Comparison of ENCODE assay signal across 9 mouse cellular contexts in genomic region chr17:24252329-24252728, GRCm38 (mm10). TPM values are rescaled to one million over a fixed set of nuclear protein-coding genes. Genes with fewer than 3 reads are reported as not detected.
DNase-seq lines count a peak whose midpoint lies in the region; ATAC-seq and TF ChIP-seq lines count a peak whose summit lies in the region.
"Had no signal": no experiment of that assay in that cellular context is flagged by ENCODE, and none has a peak within 500 bp of the region (broad histone marks: within the 10 kb centered on the region; RNA-seq: fewer than 3 reads in every experiment).

No protein-coding gene starts in this region.

- TF ChIP-seq RAD21 in MEL (IDR thresholded peaks at IDR 0.05; ENCODE audit: low read depth, low read length), result no peak

- no peak for ATAC-seq in kidney, embryonic 14.5 days (ENCODE audit: low FRiP score, low TSS enrichment)
- ATAC-seq in embryonic facial prominence, embryonic 13.5 days (ENCODE audit: insufficient number of reproducible peaks, insufficient read depth, low FRiP score, low TSS enrichment, low read depth), result no peak
- ATAC-seq in liver, embryonic 15.5 days (ENCODE audit: insufficient read depth), result no peak

- TF ChIP-seq POLR2A in MEL (IDR thresholded peaks at IDR 0.05; ENCODE audit: control insufficient read depth in 1 of 2, insufficient read depth in 1 of 2, low read depth in 1 of 2, low read length in 2 of 2, poor library complexity in 1 of 2), result no peak

- peaks cover 8% of the 10 kb centered on the region; the same call in 1 of the 2 replicates for H3K4me1 ChIP-seq in kidney, embryonic 14.5 days (ENCODE audit: control insufficient read depth, insufficient read depth, low read length)
- peaks cover 0 to 7% of the 10 kb centered on the region in 2 experiments; a peak in 2 of 4 replicates for H3K4me1 ChIP-seq in MEL (ENCODE audit: control insufficient read depth in 1 of 2, insufficient read depth in 2 of 2, low read length in 2 of 2)
- peaks cover 14% of the 10 kb centered on the region for H3K4me1 ChIP-seq in embryonic facial prominence, embryonic 13.5 days
- H3K4me1 ChIP-seq in liver, embryonic 15.5 days (replicated peaks), result peaks cover 43% of the 10 kb centered on the region

- WGBS in kidney, embryonic 14.5 days, result 94% methylated on average over 2 of the region's 2 CpGs
- 96% methylated on average over 2 of the region's 2 CpGs for WGBS in embryonic facial prominence, embryonic 13.5 days
- 84% methylated on average over 2 of the region's 2 CpGs for whole genome bisulfite sequencing in liver, embryonic 15.5 days (ENCODE audit: insufficient replicate concordance)

- DNase-seq in kidney, adult 8-10 months, result no peak
- DNase-seq in MEL (ENCODE audit: low read depth, low spot score), result no peak
- no peak for DNase-seq in layer of hippocampus, postnatal 14 days (ENCODE audit: low spot score in 2 of 2)
- DNase-seq in Muller cell, postnatal 12 days (ENCODE audit: inconsistent ontology term), result no peak
- DNase-seq: layer of hippocampus, adult 9-11 months had no signal

- no peaks in the 10 kb centered on the region for H3K9me3 ChIP-seq in kidney, embryonic 14.5 days (ENCODE audit: control insufficient read depth, low read length)
- no peaks in the 10 kb centered on the region for H3K9me3 ChIP-seq in MEL (replicated peaks; ENCODE audit: insufficient read depth, low read length)
- H3K9me3 ChIP-seq in embryonic facial prominence, embryonic 13.5 days, result no peaks in the 10 kb centered on the region
- no peaks in the 10 kb centered on the region for H3K9me3 ChIP-seq in liver, embryonic 15.5 days (replicated peaks)

- no peak for TF ChIP-seq EP300 in MEL (IDR thresholded peaks at IDR 0.05; ENCODE audit: low read depth in 1 of 2, low read length in 2 of 2)

- no peaks in the 10 kb centered on the region for H3K27me3 ChIP-seq in kidney, embryonic 14.5 days (ENCODE audit: control insufficient read depth, insufficient read depth, low read length)
- H3K27me3 ChIP-seq in MEL (ENCODE audit: control insufficient read depth in 1 of 2, insufficient read depth in 2 of 2, low read length in 2 of 2), result no peaks in the 10 kb centered on the region
- no peaks in the 10 kb centered on the region for H3K27me3 ChIP-seq in embryonic facial prominence, embryonic 13.5 days
- no peaks in the 10 kb centered on the region for H3K27me3 ChIP-seq in liver, embryonic 15.5 days
- H3K27me3 ChIP-seq: Patski had no signal

- H3K27ac ChIP-seq in kidney, embryonic 14.5 days (ENCODE audit: low read depth, low read length), result no peak overlapping the region
- peak overlapping the region; percentile 80; the same call in 1 of the 2 replicates for H3K27ac ChIP-seq in MEL (ENCODE audit: control insufficient read depth, low read depth, low read length)
- peak overlapping the region; percentile 85; the same call in 1 of the 2 replicates for H3K27ac ChIP-seq in embryonic facial prominence, embryonic 13.5 days
- H3K27ac ChIP-seq in liver, embryonic 15.5 days (replicated peaks), result peak overlapping the region; percentile 94

- no peak overlapping the region for H3K4me2 ChIP-seq in kidney, embryonic 14.5 days (replicated peaks; ENCODE audit: low read depth, low read length)
- H3K4me2 ChIP-seq in embryonic facial prominence, embryonic 13.5 days, result no peak overlapping the region
- peak overlapping the region; percentile 90 for H3K4me2 ChIP-seq in liver, embryonic 15.5 days

- 0 out of 2 replicates have a peak overlapping the region, but pooled peaks have one; percentile 85 for H3K4me3 ChIP-seq in kidney, embryonic 14.5 days (ENCODE audit: low read length)
- H3K4me3 ChIP-seq in MEL (ENCODE audit: control insufficient read depth in 1 of 2, insufficient read depth in 1 of 2, low read depth in 2 of 2, low read length in 2 of 2), result no peak overlapping the region; a peak in 1 of 4 replicates
- no peak overlapping the region for H3K4me3 ChIP-seq in embryonic facial prominence, embryonic 13.5 days
- H3K4me3 ChIP-seq in liver, embryonic 15.5 days (replicated peaks), result peak overlapping the region; percentile 84

- no peak for TF ChIP-seq CTCF in MEL (IDR thresholded peaks at IDR 0.05 in 2 of 3, conservative IDR thresholded peaks at IDR 0.05 in 1 of 3; ENCODE audit: control insufficient read depth in 1 of 3, insufficient read depth in 1 of 3, low read depth in 2 of 3, low read length in 3 of 3, poor library complexity in 1 of 3, severe bottlenecking in 1 of 3)

- H3K9ac ChIP-seq in kidney, embryonic 14.5 days (ENCODE audit: low read depth, low read length), result no peak overlapping the region
- peak overlapping the region; percentile 82 for H3K9ac ChIP-seq in MEL (ENCODE audit: control insufficient read depth, low read depth, low read length, poor library complexity, severe bottlenecking)
- no peak overlapping the region for H3K9ac ChIP-seq in embryonic facial prominence, embryonic 13.5 days
- peak overlapping the region; percentile 87 for H3K9ac ChIP-seq in liver, embryonic 15.5 days

- peaks cover 21% of the 10 kb centered on the region for H3K36me3 ChIP-seq in kidney, embryonic 14.5 days (ENCODE audit: control insufficient read depth, insufficient read depth, low read length)
- H3K36me3 ChIP-seq in MEL (ENCODE audit: control insufficient read depth in 1 of 2, insufficient read depth in 2 of 2, low read length in 2 of 2), result peaks cover 8 to 14% of the 10 kb centered on the region in 2 experiments
- H3K36me3 ChIP-seq in embryonic facial prominence, embryonic 13.5 days, result peaks cover 16% of the 10 kb centered on the region
- peaks cover 27% of the 10 kb centered on the region for H3K36me3 ChIP-seq in liver, embryonic 15.5 days (replicated peaks)

- H3K79me2 ChIP-seq in MEL (ENCODE audit: control insufficient read depth, insufficient read depth, low read length, poor library complexity), result peaks cover 21% of the 10 kb centered on the region

TF ChIP-seq in MEL, 35 proteins besides CTCF, POLR2A, EP300 and RAD21:
- TF ChIP-seq MYB (IDR thresholded peaks at IDR 0.05; ENCODE audit: low read depth, low read length), result no peak
- peak; percentile 67 for TF ChIP-seq ZNF384 (IDR thresholded peaks at IDR 0.05; ENCODE audit: low read depth, low read length)

RNA-seq across cellular contexts. Expression of gene Ccnf, which starts 1.0 kb away (rescaled TPM):
- 43.9 and 66.6 TPM in 2 replicates for polyA plus RNA-seq in kidney, embryonic 14.5 days (2014; fragmentation: Nextera tagmentation; extraction: Ambion mirVana)
- 34.5 and 38.0 TPM in 2 replicates for total RNA-seq in MEL (2012; rRNA removed)
- 10 to 100 TPM in 1 of 2 experiments, not detected in 1; 73.9 TPM for polyA plus RNA-seq in MEL (2012; ENCODE audit: insufficient read depth in 1 of 2, insufficient read length in 2 of 2, low read depth in 1 of 2, low replicate concordance in 2 of 2, missing spikeins in 1 of 2)
- 61.9 and 63.1 TPM in 2 replicates for polyA plus RNA-seq in embryonic facial prominence, embryonic 13.5 days (2015; fragmentation: Nextera tagmentation; extraction: Ambion mirVana)
- 71.5 and 75.6 TPM in 2 replicates for polyA plus RNA-seq in liver, embryonic 15.5 days (2015; fragmentation: Nextera tagmentation; extraction: Ambion mirVana)
- total RNA-seq in layer of hippocampus, postnatal 14 days (2021), result 1 to 10 TPM; 5.9 to 8.2 TPM

RNA-seq across cellular contexts. Expression of gene Tedc2, which starts 31.7 kb away (rescaled TPM):
- 13.4 and 14.8 TPM in 2 replicates for polyA plus RNA-seq in kidney, embryonic 14.5 days (2014; fragmentation: Nextera tagmentation; extraction: Ambion mirVana)
- total RNA-seq in MEL (2012; rRNA removed), result 18.5 and 22.6 TPM in 2 replicates
- 10 to 100 TPM in 1 of 2 experiments, not detected in 1; 24.6 TPM for polyA plus RNA-seq in MEL (2012; ENCODE audit: insufficient read depth in 1 of 2, insufficient read length in 2 of 2, low read depth in 1 of 2, low replicate concordance in 2 of 2, missing spikeins in 1 of 2)
- polyA plus RNA-seq in embryonic facial prominence, embryonic 13.5 days (2015; fragmentation: Nextera tagmentation; extraction: Ambion mirVana), result 15.7 and 16.3 TPM in 2 replicates
- 8.2 and 9.6 TPM in 2 replicates for polyA plus RNA-seq in liver, embryonic 15.5 days (2015; fragmentation: Nextera tagmentation; extraction: Ambion mirVana)
- 10 to 100 TPM; 10.0 to 10.2 TPM for total RNA-seq in layer of hippocampus, postnatal 14 days (2021)

RNA-seq across cellular contexts. Expression of gene Ntn3, which starts 43.0 kb away (rescaled TPM):
- 4.6 and 5.3 TPM in 2 replicates for polyA plus RNA-seq in kidney, embryonic 14.5 days (2014; fragmentation: Nextera tagmentation; extraction: Ambion mirVana)
- 1.7 and 2.7 TPM in 2 replicates for total RNA-seq in MEL (2012; rRNA removed)
- polyA plus RNA-seq in MEL (2012; ENCODE audit: insufficient read depth in 1 of 2, insufficient read length in 2 of 2, low read depth in 1 of 2, low replicate concordance in 2 of 2, missing spikeins in 1 of 2), result 1 to 10 TPM in 1 of 2 experiments, not detected in 1; 2.5 TPM
- 13.0 and 14.0 TPM in 2 replicates for polyA plus RNA-seq in embryonic facial prominence, embryonic 13.5 days (2015; fragmentation: Nextera tagmentation; extraction: Ambion mirVana)
- 1.1 and 1.2 TPM in 2 replicates for polyA plus RNA-seq in liver, embryonic 15.5 days (2015; fragmentation: Nextera tagmentation; extraction: Ambion mirVana)
- 10 to 100 TPM; 12.3 to 12.4 TPM for total RNA-seq in layer of hippocampus, postnatal 14 days (2021)

RNA-seq across cellular contexts. Expression of gene Tbc1d24, which starts 47.0 kb away (rescaled TPM):
- polyA plus RNA-seq in kidney, embryonic 14.5 days (2014; fragmentation: Nextera tagmentation; extraction: Ambion mirVana), result 5.0 and 8.2 TPM in 2 replicates
- total RNA-seq in MEL (2012; rRNA removed), result 21.8 and 24.3 TPM in 2 replicates
- 10 to 100 TPM; 27.3 to 34.2 TPM for polyA plus RNA-seq in MEL (2012; ENCODE audit: insufficient read depth in 1 of 2, insufficient read length in 2 of 2, low read depth in 1 of 2, low replicate concordance in 2 of 2, missing spikeins in 1 of 2)
- 10.2 and 10.3 TPM in 2 replicates for polyA plus RNA-seq in embryonic facial prominence, embryonic 13.5 days (2015; fragmentation: Nextera tagmentation; extraction: Ambion mirVana)
- 6.6 and 7.9 TPM in 2 replicates for polyA plus RNA-seq in liver, embryonic 15.5 days (2015; fragmentation: Nextera tagmentation; extraction: Ambion mirVana)
- total RNA-seq in layer of hippocampus, postnatal 14 days (2021), result 10 to 100 TPM; 71.1 to 75.8 TPM

Comparison
In these comparisons a context has a peak if more than half of its experiments do, and no peak if none do; other contexts are left out.
1. H3K4me3 ChIP-seq: peak in kidney, embryonic 14.5 days (single experiment) and liver, embryonic 15.5 days (single experiment); none in MEL (0 of 2) and embryonic facial prominence, embryonic 13.5 days (single experiment).
2. H3K9ac ChIP-seq: peak in MEL (single experiment) and liver, embryonic 15.5 days (single experiment); none in kidney, embryonic 14.5 days (single experiment) and embryonic facial prominence, embryonic 13.5 days (single experiment).